Comparison of ENCODE assay signal across 23 mouse cellular contexts in genomic region chr5:33003500-33003899, GRCm38 (mm10). TPM values are rescaled to one million over a fixed set of nuclear protein-coding genes. Genes with fewer than 3 reads are reported as not detected.
DNase-seq lines count a peak whose midpoint lies in the region; ATAC-seq and TF ChIP-seq lines count a peak whose summit lies in the region.
"Had no signal": no experiment of that assay in that cellular context is flagged by ENCODE, and none has a peak within 500 bp of the region (broad histone marks: within the 10 kb centered on the region; RNA-seq: fewer than 3 reads in every experiment).

No protein-coding gene starts in this region.

- TF ChIP-seq CTCF in olfactory bulb, adult 2 months (IDR thresholded peaks at IDR 0.05; ENCODE audit: insufficient read depth, low read depth, low read length) = no peak

- H3K4me1 ChIP-seq in kidney, embryonic 16.5 days (ENCODE audit: insufficient read depth, low read length) = no peaks in the 10 kb centered on the region
- H3K4me1 ChIP-seq in olfactory bulb, adult 2 months (ENCODE audit: control insufficient read depth, insufficient read depth, low read length) = peaks cover 36% of the 10 kb centered on the region
- H3K4me1 ChIP-seq: limb, embryonic 15.5 days had no signal

- no peak for ATAC-seq in kidney, embryonic 16.5 days (ENCODE audit: low FRiP score, low TSS enrichment)
- ATAC-seq: hindbrain, embryonic 16.5 days; midbrain, embryonic 13.5 days had no signal

- peak; percentile 17 for DNase-seq in kidney, adult 18-20 months
- peak; percentile 12 for DNase-seq in thymus, postnatal 14 days
- DNase-seq in thymus, postnatal 10 days (ENCODE audit: low spot score in 2 of 2) = no peak
- peak; percentile 44 for DNase-seq in kidney, adult 9 months
- no peak for DNase-seq in urinary bladder, adult 18-20 months (ENCODE audit: low spot score in 2 of 2)
- DNase-seq in natural killer cell, adult 2 months (ENCODE audit: low spot score in 2 of 2) = no peak
- DNase-seq: cerebellum, adult 11 months; cerebellum, adult 9-11 months; left cerebral cortex, postnatal 4 days; lung, embryonic 14.5 days; right cerebral cortex, postnatal 25 days; spleen, adult 18-20 months had no signal

- no peak overlapping the region for H3K27ac ChIP-seq in kidney, embryonic 16.5 days (ENCODE audit: low read length)
- 0 out of 2 replicates have a peak overlapping the region, but pooled peaks have one; percentile 21 for H3K27ac ChIP-seq in olfactory bulb, adult 2 months (ENCODE audit: insufficient read depth, low read depth, low read length)
- H3K27ac ChIP-seq: embryonic facial prominence, embryonic 10.5 days; hindbrain, embryonic 10.5 days; intestine, embryonic 15.5 days; limb, embryonic 15.5 days; liver, embryonic 14.5 days; midbrain, embryonic 13.5 days had no signal

- no peak for TF ChIP-seq POLR2A in olfactory bulb, adult 2 months (IDR thresholded peaks at IDR 0.05; ENCODE audit: insufficient read depth, low read depth, low read length)

- H3K36me3 ChIP-seq in kidney, embryonic 16.5 days (ENCODE audit: insufficient read depth, low read length) = no peaks in the 10 kb centered on the region
- H3K36me3 ChIP-seq: embryonic facial prominence, embryonic 10.5 days; hindbrain, embryonic 10.5 days; intestine, embryonic 15.5 days; limb, embryonic 15.5 days; midbrain, embryonic 13.5 days had no signal

- no peaks in the 10 kb centered on the region for H3K9me3 ChIP-seq in kidney, embryonic 16.5 days (ENCODE audit: low read length)
- H3K9me3 ChIP-seq: embryonic facial prominence, embryonic 10.5 days; hindbrain, embryonic 10.5 days; intestine, embryonic 15.5 days; limb, embryonic 15.5 days; megakaryocyte, embryonic 14.5 days; midbrain, embryonic 13.5 days had no signal

- 60% methylated on average over 6 of the region's 6 CpGs for WGBS in kidney, embryonic 16.5 days
- 66% methylated on average over 6 of the region's 6 CpGs for WGBS in olfactory bulb, adult 2 months

- H3K4me2 ChIP-seq in kidney, embryonic 16.5 days (replicated peaks; ENCODE audit: low read depth, low read length) = no peak overlapping the region
- H3K4me2 ChIP-seq: heart, embryonic 11.5 days; intestine, embryonic 15.5 days; limb, embryonic 15.5 days; lung, embryonic 14.5 days; midbrain, embryonic 13.5 days had no signal

- H3K9ac ChIP-seq in kidney, embryonic 16.5 days (replicated peaks; ENCODE audit: low read length) = no peak overlapping the region
- H3K9ac ChIP-seq: intestine, embryonic 15.5 days; limb, embryonic 15.5 days; liver, embryonic 14.5 days; lung, embryonic 14.5 days; midbrain, embryonic 13.5 days had no signal

- no peaks in the 10 kb centered on the region for H3K27me3 ChIP-seq in kidney, embryonic 16.5 days (ENCODE audit: insufficient read depth, low read length)
- H3K27me3 ChIP-seq: intestine, embryonic 15.5 days; limb, embryonic 15.5 days; midbrain, embryonic 13.5 days had no signal

- H3K4me3 ChIP-seq in kidney, embryonic 16.5 days (ENCODE audit: low read length) = no peak overlapping the region
- H3K4me3 ChIP-seq in olfactory bulb, adult 2 months (ENCODE audit: insufficient read depth, low read depth, low read length) = no peak overlapping the region
- H3K4me3 ChIP-seq: embryonic facial prominence, embryonic 10.5 days; hindbrain, embryonic 10.5 days; intestine, embryonic 15.5 days; limb, embryonic 15.5 days; midbrain, embryonic 13.5 days had no signal

RNA-seq across cellular contexts. Expression of gene Ywhah, which starts 15.1 kb away (rescaled TPM):
- polyA plus RNA-seq in kidney, embryonic 16.5 days (2015; fragmentation: Nextera tagmentation; extraction: Ambion mirVana) = 369 and 385 TPM in 2 replicates
- 1,490 TPM in 1 of 2 replicates, not detected in the other for polyA plus RNA-seq in olfactory bulb, adult 2 months (2012; ENCODE audit: insufficient read depth, insufficient read length, low replicate concordance, missing spikeins)

Comparison
In these comparisons a context has a peak if more than half of its experiments do, and no peak if none do; other contexts are left out.
1. DNase-seq: peak in kidney, adult 18-20 months (single experiment), thymus, postnatal 14 days (single experiment) and kidney, adult 9 months (single experiment); none in thymus, postnatal 10 days (0 of 2), urinary bladder, adult 18-20 months (0 of 2) and natural killer cell, adult 2 months (0 of 2).